Mouse (Mus musculus): Measurements from ENCODE around the gene Mcoln1.

- TF ChIP-seq EP300 (IDR thresholded peaks at IDR 0.05; ENCODE audit: low read depth) (no peak), CTCF (IDR thresholded peaks at IDR 0.05; ENCODE audit: low read depth) (no peak)
Measured at GRCm38 (mm10) chr8:3468838-3469237, 31.4 kb upstream of the Mcoln1 start.
